Mouse (Mus musculus): ENCODE measurements around the gene Ncor2.

The Ncor2 gene

DNA sequence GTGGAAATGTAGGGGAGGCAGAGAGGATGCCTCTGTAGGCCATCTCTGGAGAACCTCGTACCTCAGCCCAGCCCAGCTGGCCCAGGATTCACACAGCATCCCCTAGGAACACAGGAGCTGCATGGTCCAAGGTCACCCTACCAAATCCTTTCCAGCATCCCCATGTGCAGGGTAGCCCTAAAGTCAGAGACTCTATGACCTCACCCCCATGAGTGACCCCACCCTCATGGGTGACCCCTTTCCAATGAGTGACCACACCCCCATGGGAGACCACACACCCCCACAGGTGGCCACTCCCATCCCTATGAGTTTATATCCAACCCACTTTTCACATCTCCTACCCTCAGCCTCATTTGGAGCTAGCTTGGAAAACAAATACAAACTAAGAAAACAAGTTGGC, 51.1 kb downstream of the Ncor2 start:
- no peak for DNase-seq (ENCODE audit: low read depth, low spot score)

DNA sequence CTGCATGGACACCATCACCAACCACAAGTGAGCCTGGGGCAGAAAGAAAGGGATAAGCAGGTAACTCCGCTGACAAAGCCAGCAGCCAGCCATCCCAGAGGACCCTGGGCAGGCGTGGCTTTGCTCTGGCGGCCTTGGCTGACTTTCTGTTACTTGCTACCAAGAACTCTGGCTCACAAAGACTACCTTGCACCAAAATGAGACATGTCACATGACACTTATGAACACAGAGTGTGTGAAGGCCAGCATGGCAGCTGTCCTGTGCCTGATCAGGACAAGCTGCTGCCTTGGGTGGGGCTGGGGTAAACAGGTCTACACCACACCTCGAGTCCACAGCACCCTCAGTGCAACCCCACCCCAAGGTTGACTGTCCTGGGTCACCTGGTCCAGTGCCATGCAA, 51.6 kb downstream of the Ncor2 start:
- no peak for DNase-seq (ENCODE audit: low read depth, low spot score)

DNA sequence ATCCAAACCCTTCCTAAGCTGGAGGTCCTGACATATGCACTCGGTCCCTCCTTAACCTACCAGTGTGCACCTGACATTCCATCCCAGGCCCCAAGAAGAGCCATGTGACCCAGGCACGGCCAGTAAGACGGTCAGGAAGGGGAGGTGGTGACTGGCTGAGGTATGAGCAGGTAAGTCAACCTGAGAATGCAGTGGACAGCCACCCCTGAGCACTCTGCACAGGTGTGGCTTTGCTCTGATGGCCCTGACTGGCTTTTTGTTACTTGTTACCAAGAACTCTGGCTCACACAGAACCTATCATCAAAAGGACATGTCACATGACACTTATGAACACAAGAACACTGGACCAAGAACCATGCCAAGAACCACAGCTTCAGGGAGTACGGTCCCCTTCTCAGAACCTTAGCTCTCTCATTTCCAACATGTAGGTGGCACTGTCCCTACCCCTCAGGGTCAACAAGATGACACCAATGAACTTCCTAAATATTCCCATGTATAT, 53.0 kb downstream of the Ncor2 start:
- no peak for DNase-seq (ENCODE audit: low read depth, low spot score)

DNA sequence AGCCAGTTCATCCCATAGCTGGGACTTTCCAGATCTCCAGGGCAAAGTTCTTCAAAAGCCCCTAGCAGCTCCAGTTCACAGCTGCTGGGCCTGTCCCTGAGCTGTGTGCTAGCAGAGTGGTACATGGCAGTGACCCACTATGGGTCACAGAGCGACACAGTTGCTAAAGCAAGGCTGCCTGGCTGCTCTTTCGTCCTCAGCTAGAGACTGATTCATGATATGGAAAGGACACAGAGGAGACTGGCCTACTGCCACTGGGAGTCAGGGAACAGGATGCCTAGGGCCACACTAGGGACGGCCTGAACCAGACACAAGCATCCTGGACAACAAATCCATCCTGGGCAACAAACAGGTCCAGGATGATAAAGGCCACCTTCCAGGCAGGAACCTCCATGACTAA, 53.8 kb downstream of the Ncor2 start:
- DNase-seq (ENCODE audit: low read depth, low spot score) = no peak

DNA sequence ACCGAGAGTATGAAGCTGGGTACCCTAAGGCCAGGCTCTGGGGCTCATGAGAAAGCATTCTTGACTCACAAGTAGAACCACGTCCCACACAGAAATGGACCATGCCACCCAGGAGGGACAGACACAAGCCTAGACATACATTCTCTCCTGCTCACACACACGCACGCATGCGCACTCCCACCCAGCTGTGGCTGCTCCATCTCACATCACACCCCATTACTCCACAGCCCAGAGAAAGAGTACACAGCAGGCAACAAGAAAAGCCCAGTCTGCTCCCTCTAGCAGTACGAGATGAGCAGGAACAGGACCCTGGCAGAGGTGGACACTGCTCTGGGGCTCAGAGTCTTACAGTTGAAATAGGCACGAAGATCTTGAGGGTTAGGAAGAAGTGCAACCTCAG, 55.0 kb downstream of the Ncor2 start:
- no peak for DNase-seq (ENCODE audit: low read depth, low spot score)

DNA sequence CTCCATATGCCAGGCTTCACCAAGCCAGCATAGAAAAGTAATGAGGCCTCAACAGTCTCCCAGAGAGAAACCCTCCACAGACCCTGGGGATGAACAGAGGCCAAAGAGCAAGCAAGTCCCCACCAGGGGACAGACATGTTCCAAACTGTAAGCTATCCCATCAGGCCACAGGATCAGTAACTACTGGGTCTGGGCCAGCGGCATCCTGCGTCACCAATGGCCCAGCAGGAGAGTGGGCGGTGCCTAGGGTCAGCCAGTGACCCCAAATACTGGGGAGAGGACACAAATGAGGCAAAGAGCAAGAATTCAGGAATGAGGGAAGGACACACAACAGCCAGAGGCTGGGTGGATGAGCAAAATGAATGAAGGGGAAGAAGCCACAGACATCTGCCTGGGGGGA, 55.8 kb downstream of the Ncor2 start:
- no peak for DNase-seq (ENCODE audit: low read depth, low spot score)

DNA sequence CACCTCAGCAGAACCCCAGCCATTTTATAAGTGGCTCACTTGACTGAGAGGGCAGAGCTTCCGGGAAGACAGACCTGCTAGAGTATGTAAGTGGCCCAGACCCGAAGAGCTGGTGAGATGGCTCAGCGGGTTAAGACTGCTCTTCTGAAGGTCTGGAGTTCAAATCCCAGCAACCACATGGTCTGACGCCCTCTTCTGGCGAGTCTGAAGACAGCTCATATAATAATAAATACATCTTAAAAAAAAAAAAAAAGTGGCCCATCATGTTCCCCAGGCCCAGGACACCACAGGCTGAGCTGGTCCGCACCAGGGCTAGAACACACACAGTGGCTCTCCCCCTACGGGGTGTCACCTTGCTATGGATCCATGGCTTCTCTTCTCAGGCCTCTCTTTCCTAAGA, 56.5 kb downstream of the Ncor2 start:
- DNase-seq (ENCODE audit: low read depth, low spot score) = no peak

DNA sequence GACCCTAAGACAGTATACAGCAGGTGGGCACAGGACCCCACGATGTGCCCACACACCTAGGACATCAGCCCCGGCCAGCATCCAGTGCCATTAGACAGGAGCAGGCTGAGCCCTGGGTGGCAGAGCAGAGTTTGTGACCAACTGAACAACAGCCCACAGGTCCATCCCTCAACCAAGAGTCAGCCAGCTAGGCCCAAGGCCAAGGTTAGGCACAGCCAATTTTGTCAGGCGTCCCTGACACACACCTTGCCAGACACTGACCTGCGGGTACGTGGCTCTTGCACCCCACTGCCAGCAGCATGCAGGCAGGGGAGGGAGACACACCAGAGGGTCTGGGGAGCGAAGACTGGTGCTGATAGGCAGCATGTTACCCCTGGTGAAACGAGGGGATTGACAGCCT, 57.0 kb downstream of the Ncor2 start:
- DNase-seq (ENCODE audit: low read depth, low spot score) = no peak

DNA sequence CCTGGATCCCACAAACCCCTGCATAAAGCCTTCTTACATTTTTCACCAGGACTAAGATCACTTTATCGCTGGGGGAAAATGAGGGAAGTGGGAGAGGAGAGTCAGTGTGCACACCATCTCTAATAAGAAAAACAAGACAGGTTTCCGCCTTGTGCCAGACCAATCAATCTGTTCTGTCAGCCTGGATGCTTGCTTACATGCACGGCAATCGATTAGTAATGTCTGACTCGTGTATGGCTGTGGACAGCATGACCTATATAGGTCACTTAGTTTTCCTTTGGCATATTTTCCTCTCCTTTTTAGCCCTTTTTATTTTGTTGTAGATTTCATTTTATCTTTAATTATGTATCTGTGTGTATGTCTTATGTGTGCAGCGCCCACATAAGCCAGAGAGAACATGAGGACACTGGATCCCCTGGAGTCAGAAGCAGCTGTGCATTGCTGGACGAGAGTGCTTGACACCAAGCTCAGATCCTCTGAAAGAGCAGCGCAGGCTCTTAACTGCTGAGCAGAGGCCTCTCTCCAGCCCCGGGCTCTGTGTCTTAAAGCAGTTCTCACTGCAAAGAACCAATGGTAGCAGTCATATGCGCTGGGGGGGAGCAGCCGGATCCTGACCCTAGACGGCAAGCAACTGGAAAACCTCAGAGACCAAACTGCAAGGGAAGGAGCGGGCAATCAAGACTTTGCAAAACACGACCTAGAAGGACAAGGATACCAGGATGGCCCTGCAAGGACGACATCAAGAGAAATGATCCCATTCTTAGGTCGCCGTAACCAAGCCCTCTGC, 58.3 kb downstream of the Ncor2 start:
- DNase-seq (ENCODE audit: low read depth, low spot score) = no peak

DNA sequence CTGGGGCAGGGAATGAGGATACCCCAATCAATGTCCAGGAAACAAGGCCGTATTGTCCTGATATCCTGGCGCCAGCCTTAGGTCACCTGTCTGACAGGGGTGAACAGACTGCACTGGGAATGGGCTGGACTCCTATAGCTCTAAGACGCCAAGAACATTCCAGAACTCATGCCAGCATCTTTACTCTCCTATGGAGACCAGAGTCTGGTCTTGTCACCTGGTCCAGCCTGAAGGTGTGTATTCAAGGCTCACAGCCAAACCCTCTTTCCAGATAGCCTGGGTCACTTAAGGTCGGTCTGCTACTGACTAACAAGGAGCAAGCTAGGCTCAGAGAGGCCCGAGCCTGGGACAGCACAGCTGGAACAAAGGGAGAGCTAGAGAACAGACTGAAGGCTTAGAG, 61.8 kb downstream of the Ncor2 start:
- DNase-seq (ENCODE audit: low read depth, low spot score) = no peak

DNA sequence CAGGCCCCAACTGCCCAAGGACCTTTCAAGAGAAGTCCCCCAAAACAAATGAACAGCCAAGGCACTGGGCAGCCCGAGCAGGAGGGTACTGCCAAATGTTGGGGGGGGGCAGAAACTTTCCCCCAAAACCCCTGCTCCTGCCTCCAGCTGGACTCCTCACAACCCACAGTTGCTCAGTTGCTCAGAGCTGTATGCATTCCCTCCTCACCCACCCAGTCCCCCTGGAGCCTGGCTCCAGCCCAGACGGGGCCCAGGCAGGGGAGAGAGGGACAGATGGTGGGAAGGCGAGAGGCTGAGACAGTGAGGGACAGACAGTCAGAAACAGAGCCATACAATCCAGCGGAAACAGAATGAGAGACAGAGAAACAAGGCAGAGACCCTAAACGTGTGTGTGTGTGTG, 66.0 kb downstream of the Ncor2 start:
- no peak for DNase-seq (ENCODE audit: low read depth, low spot score)

DNA sequence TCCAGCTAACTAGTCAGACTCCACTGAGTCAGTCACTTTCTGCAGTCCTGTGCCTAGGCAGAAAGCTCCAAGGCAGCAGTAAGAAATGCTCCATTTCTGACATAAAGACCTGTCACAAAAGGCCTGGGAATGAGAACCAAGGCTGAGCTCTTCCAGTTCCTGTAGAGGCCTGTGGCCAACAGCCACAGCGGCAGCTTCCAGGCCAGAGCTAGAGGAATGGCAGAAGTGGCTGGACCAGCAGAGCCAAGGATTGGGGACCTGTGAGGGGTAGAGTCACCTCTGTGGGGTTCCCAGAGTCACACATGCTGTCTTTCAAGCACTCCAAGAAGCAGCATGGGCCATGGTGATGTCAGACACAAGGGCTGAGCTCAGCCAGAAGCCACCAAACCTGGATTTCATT, 66.4 kb downstream of the Ncor2 start:
- no peak for DNase-seq (ENCODE audit: low read depth, low spot score)

DNA sequence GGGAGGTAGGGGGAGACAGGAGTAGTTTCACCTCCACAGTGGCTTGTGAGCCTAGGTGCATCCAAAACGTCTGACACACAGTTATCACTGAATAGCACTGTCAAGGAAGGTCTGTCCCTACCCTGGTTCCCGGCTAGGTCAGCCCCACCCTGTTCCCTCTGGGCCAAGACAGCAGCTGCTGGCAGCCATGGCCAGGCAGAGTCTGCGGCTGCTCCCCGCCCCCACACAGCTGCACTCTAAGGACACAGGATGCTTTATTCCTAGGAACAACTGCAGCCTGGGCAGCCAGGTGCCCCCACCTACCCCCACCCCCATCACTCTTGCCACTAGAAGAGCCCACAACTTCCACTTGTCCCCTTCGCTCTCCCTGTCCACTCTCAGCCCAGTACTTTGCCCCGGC, 67.9 kb downstream of the Ncor2 start:
- DNase-seq (ENCODE audit: low read depth, low spot score) = no peak

DNA sequence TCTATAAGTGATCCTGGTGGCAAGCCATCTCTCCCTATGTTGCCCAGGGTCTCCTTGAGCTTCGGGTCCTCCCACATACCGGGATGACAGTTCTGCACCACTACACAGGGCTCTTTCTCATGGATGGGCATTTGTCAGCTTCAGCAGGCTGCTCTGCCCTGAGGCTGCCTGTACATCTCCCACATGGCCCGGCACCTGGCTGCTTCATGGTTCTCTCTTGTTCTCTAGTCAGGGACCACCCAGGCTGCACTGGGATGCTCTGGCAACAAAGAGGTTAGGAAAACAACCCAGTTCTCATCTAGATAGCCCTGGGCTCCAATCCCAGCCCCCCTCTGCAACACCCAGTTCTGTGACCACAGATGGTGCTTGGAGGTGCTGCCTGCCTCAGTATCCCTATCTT, 68.3 kb downstream of the Ncor2 start:
- peak; percentile 57 for DNase-seq (ENCODE audit: low read depth, low spot score)

DNA sequence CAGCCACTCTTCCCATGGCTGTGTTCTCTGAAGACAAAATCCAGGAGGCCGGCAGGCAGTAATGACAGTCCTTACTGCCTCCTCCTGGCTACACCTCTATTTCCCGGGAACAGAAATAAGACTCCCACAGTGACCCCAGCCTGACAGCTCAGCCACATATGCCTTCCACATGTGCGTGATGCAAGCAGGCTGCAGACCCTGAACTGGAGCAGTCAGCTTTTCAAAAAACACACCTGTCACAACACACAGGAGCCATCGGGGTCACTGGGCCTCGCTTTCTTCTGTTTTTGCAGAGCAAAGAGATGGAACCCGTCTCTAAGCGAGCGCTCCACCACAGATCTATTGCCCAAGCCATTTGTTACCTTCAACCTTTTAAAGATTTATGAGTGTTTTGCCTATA, 68.8 kb downstream of the Ncor2 start:
- peak; percentile 67 for DNase-seq (ENCODE audit: low read depth, low spot score)

DNA sequence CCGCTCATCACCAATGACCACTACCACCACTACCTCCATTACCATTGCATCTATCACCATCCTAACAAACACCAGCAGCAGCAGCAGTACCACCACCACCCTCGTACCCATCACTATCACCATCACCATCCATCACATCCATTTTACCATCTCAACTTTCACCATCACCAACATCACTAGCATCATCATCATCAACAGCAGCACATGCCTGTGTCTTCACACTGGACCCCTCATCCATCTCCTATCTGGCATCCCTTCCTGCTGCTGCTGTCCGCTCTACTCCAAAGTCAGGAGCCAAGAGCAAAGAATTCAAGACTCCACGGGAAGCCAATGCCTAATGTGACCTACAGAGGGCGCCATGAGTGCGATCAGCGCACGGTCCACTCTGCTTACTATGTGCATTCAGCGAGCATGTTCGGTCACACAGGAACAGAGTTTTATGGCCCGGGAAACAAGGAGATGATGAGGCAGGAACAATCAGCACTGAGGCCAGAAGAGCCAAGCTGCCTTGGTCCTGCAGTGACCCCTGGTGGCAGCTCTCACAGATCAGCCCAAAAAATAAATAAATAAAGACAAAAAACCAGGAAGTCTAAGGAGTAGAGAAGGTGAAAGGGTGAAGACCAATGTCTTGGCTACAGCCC, 71.9 kb downstream of the Ncor2 start:
- DNase-seq (ENCODE audit: low read depth, low spot score) = peak; percentile 65

DNA sequence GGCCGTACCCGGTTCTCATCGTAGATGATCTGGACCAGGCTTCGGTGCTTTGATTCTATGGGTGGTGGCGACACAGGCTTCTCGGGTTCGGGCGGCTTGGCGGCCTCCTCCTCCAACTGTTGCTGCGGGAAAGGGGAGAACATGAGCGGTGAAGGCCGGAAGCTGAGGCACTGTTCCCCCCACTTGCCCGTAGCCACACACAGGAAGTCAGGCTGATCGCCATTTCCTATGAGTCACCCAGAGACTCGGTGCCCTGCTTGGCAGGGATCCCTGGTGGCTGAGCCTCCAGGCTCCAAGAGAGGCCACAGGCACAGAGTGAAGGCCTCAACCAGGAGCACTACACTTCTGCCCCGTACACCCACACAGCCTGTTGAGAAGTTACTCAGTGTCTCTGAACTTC, 72.8 kb downstream of the Ncor2 start:
- no peak for DNase-seq (ENCODE audit: low read depth, low spot score)

DNA sequence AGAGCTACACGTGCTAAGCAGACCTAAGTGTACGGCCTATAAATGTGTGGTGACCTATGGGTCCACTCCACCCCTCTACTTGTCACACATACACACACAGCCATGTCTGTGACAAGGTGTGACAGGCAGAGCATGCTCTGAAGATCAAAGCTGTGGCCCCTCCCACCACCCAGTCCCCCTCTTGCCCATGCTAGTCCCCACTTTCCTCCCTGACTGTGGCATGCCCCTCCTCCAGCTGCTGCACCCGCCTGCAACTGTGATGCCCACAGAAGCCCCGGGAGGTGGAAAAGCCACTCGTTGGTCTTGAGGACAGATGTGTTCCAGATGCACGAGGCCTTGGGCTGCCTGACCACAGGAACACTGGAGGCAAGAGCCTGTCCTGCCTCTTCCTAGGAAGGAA, 74.2 kb downstream of the Ncor2 start:
- DNase-seq (ENCODE audit: low read depth, low spot score) = no peak

DNA sequence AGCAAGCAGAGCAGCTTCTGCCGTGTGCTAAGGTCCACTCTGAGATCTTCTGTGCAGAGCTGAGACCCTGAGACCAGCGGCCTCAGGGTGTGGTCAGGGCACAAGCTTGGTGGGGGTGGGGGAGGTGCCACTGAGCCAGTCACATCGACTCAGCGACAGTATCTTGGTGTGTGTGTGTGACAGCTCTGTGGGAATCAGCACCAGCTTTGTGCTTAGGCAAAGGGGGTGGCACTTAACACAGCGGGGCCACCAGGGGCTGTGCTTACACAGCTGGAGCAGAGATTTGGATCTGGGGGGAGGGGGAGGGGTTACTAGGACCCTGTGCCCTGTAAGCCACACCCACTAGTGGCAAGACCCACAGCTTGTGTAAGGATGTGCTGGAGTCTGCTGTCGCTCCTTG, 75.6 kb downstream of the Ncor2 start:
- no peak for DNase-seq (ENCODE audit: low read depth, low spot score)

DNA sequence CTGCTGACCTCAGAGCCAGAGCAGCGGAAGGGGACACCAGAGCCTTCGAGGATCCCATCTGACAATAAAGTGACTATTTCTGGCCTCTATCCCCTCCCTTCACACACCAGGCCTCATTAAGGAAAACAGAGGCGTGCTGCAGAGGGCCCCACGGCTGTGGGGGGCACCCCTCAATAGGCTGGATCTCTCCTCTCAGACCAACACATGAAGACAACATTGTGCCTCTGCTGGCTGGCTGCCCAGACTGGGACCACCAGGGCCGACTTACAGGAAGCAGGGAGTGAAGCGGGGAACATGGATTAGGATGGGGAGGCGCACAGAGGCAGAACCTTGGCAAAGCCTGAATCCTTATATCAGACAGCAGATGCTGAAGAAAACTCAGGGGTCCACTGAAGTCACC, 76.1 kb downstream of the Ncor2 start:
- DNase-seq (ENCODE audit: low read depth, low spot score) = no peak

DNA sequence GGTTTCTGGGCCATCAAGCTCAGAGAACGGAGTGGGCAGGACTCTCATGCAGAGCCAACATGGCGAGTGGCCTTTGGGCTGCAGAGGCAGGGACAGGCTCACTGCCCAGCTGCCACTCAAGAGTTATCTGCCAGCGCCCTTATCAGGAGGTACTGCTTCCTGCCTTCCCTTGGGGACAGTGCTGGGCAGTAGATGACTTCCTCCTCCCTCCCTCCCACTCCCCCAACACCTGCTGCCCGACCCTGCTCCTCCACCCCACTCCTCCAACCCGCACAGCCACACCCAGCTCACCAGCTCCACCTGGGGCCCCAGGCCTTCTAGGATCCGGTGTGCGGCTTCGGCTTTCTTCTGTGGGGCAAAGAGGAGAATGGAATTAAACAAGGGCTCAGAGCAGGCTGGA, 76.7 kb downstream of the Ncor2 start:
- DNase-seq (ENCODE audit: low read depth, low spot score) = no peak

DNA sequence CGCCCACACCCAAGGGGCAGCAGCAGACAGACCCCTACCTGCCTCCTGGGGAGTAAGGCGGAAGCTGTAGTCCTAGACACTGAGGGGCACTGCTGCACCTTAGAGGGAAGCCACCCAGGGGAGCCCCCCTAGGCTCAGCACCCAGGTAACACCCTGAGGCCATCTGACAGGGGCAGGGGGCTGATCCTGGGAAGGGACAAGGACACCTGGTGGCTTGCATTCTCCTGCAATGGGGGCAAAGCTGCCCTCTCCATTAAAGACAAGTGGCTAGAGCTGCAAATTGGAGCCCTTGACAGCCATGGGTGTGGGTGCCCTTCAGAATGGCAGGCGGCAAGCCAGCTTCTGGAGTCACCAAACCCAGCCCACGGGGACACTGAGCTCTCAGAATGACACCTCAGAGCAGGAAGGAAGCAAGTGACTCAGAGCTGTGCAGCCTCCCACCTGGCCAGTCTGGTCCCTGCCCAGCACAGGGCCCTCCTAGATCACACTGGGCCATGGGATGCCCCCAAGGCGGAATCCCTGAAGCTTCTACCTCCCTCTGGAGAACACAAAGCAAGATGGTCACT, 79.2 kb downstream of the Ncor2 start:
- DNase-seq (ENCODE audit: low read depth, low spot score) = no peak

DNA sequence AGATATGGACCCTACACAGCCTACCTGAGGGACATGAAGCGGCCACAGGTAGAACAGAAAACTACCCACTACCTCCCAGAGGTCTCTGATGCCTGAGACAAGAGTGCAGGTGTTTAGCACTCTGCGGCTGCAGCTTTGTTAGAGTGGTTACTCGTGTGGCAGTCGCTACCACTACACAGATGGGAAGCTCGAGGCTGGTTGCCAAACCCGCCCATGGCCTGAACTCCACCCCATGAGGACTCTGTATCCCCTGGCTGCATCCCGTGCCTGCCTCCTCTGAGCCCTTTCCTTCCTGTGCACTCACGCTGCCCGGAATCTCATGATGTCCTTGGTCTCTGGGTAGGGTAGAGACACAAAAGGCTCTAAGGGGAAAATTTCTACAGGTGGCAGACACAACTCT, 80.3 kb downstream of the Ncor2 start:
- no peak for DNase-seq (ENCODE audit: low read depth, low spot score)

Data from forelimb bud, embryonic 11.5 days (tissue).